Mouse (Mus musculus): ENCODE results near the gene Nppa.

The Nppa gene

GRCm38 (mm10) chr4:148000202-148000772 lies at the start of gene Nppa:
Gene Nppa (plus strand): TSS chr4:148000722.
- no peaks in the 10 kb centered on the region for H3K36me3 ChIP-seq (ENCODE audit: control insufficient read depth, insufficient read depth, low read length, poor library complexity, severe bottlenecking)
- H3K27me3 ChIP-seq (ENCODE audit: control insufficient read depth, insufficient read depth, low read length, poor library complexity, severe bottlenecking), result no peaks in the 10 kb centered on the region
- no peak for DNase-seq (ENCODE audit: low read depth, low spot score)

DNA sequence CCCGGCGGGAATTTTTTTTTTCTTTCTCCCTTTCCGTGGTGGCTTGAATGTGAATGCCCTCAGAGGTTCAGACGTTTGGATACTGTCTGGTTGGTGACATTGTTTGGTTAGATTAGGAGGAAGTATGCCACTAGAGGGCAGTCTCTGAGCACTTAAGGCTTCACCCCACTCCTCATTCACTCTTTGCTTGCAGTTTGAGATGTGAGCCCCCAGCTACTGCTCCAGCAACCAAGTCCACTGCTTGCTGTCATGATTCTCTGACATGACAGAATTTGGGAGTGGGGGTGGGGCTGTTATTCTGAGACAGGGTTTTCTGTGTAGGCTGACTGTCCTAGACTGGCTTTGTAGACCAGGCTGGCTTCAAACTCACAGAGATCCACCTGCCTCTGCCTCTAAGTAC lies 46.9 kb upstream of the Nppa start:
- Histone ChIP-seq H3K36me3 (ENCODE audit: control insufficient read depth, insufficient read depth, low read length, poor library complexity, severe bottlenecking) (no peaks in the 10 kb centered on the region), H3K27me3 (ENCODE audit: control insufficient read depth, insufficient read depth, low read length, poor library complexity, severe bottlenecking) (no peaks in the 10 kb centered on the region)
- DNase-seq (ENCODE audit: low read depth, low spot score), result peak; percentile 64

DNA sequence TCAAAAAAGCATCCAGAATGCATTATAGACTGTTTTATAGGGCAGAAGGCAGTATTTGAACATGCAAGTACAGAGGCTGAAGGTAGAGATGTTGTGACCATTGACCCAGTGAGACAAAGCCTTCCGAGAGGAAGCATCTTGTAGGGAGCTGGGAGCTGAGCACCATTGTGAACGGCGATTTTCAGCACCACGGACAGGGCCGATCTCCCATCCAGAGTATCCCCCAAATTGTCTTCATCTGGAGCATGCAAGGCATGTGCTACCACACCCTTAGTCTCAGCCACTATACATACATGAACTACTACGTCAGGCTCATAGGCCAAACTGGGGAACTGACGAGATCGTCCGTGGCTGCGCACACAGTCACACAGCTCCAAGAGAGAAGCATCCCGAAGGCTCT lies 43.4 kb upstream of the Nppa start:
- Histone ChIP-seq H3K36me3 (ENCODE audit: control insufficient read depth, insufficient read depth, low read length, poor library complexity, severe bottlenecking) (no peaks in the 10 kb centered on the region), H3K27me3 (ENCODE audit: control insufficient read depth, insufficient read depth, low read length, poor library complexity, severe bottlenecking) (no peaks in the 10 kb centered on the region)
- no peak for DNase-seq (ENCODE audit: low read depth, low spot score)

- peak; percentile 73 for DNase-seq (ENCODE audit: low read depth, low spot score)
- Histone ChIP-seq H3K27me3 (ENCODE audit: control insufficient read depth, insufficient read depth, low read length, poor library complexity, severe bottlenecking) (no peaks in the 10 kb centered on the region), H3K36me3 (ENCODE audit: control insufficient read depth, insufficient read depth, low read length, poor library complexity, severe bottlenecking) (no peaks in the 10 kb centered on the region)
These were observed 40.4 kb upstream of the Nppa start for GRCm38 (mm10) chr4:147959881-147960831.

DNA sequence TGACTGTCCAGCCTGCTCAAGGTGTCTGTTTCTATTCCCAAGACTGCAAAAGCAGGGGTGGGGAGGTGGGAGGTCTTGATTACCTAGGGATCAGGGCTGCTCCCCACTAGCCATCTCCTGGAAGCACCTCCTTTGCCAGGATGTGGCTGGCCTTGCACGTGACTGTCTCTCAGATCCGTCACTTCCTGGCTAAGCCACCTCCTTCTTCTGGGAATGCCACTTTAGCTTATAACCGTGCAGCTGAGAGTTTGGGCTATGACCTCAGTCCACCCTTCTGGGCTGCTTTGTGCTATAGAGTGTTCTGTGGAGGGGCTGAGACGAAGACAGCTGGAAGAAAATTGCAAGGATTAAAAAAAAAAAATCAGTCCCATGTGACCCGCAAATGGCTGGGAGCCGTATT lies 37.7 kb upstream of the Nppa start:
- no peak for DNase-seq (ENCODE audit: low read depth, low spot score)
- Histone ChIP-seq H3K36me3 (ENCODE audit: control insufficient read depth, insufficient read depth, low read length, poor library complexity, severe bottlenecking) (no peaks in the 10 kb centered on the region), H3K27me3 (ENCODE audit: control insufficient read depth, insufficient read depth, low read length, poor library complexity, severe bottlenecking) (no peaks in the 10 kb centered on the region)

DNA sequence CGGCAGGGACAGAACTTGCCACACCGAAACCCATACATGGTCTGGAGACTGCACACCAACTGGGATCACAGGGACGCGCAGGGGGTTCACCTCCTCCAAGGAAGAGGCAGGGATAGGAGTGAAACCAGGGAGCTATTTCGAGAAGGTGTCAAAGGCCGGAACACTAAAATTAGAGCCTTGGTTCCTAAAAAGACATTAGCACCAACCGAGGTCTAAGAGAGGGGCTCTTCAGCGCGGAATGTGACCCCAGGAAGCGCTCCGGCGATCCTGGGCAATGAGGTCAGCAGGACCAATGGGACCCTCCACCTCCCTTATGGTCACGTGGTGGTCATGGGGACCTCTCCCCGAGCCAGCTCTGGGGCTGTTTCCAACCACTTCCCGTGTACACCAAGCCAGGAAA lies 36.9 kb upstream of the Nppa start:
- Histone ChIP-seq H3K27me3 (ENCODE audit: control insufficient read depth, insufficient read depth, low read length, poor library complexity, severe bottlenecking) (no peaks in the 10 kb centered on the region), H3K36me3 (ENCODE audit: control insufficient read depth, insufficient read depth, low read length, poor library complexity, severe bottlenecking) (no peaks in the 10 kb centered on the region)
- no peak for DNase-seq (ENCODE audit: low read depth, low spot score)

- Histone ChIP-seq H3K27me3 (ENCODE audit: control insufficient read depth, insufficient read depth, low read length, poor library complexity, severe bottlenecking) (no peaks in the 10 kb centered on the region), H3K36me3 (ENCODE audit: control insufficient read depth, insufficient read depth, low read length, poor library complexity, severe bottlenecking) (no peaks in the 10 kb centered on the region)
- no peak for DNase-seq (ENCODE audit: low read depth, low spot score)
These were observed 34.8 kb upstream of the Nppa start for GRCm38 (mm10) chr4:147965712-147966111.

DNA sequence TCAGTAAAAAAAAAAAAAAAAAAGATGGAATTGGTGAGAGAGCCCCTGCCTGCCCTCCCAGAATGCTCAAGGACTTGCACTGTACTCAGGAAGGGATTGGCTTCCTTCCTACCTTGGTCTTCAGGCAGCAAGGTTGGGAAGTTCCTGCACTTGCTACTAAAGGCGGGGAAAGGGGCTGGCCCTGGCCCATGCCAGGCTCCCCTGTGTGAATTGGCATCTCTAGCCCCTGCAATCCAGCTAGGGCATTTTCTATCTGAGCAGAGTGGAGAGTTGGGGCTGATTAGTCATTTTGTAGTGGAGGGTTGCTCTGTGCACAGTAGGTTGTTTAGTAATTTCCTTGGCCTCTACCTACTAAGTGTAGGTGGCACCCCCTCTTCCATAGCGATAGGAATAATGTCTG lies 31.7 kb upstream of the Nppa start:
- no peak for DNase-seq (ENCODE audit: low read depth, low spot score)
- Histone ChIP-seq H3K36me3 (ENCODE audit: control insufficient read depth, insufficient read depth, low read length, poor library complexity, severe bottlenecking) (no peaks in the 10 kb centered on the region), H3K27me3 (ENCODE audit: control insufficient read depth, insufficient read depth, low read length, poor library complexity, severe bottlenecking) (no peaks in the 10 kb centered on the region)

- Histone ChIP-seq H3K27me3 (ENCODE audit: control insufficient read depth, insufficient read depth, low read length, poor library complexity, severe bottlenecking) (no peaks in the 10 kb centered on the region), H3K36me3 (ENCODE audit: control insufficient read depth, insufficient read depth, low read length, poor library complexity, severe bottlenecking) (no peaks in the 10 kb centered on the region)
- no peak for DNase-seq (ENCODE audit: low read depth, low spot score)
These were observed 31.2 kb upstream of the Nppa start for GRCm38 (mm10) chr4:147969337-147969736.

- Histone ChIP-seq H3K36me3 (ENCODE audit: control insufficient read depth, insufficient read depth, low read length, poor library complexity, severe bottlenecking) (no peaks in the 10 kb centered on the region), H3K27me3 (ENCODE audit: control insufficient read depth, insufficient read depth, low read length, poor library complexity, severe bottlenecking) (no peaks in the 10 kb centered on the region)
- no peak for DNase-seq (ENCODE audit: low read depth, low spot score)
These were observed 24.3 kb upstream of the Nppa start for GRCm38 (mm10) chr4:147976237-147976636.

- H3K36me3 ChIP-seq (ENCODE audit: control insufficient read depth, insufficient read depth, low read length, poor library complexity, severe bottlenecking), result no peaks in the 10 kb centered on the region
- no peaks in the 10 kb centered on the region for H3K27me3 ChIP-seq (ENCODE audit: control insufficient read depth, insufficient read depth, low read length, poor library complexity, severe bottlenecking)
- no peak for DNase-seq (ENCODE audit: low read depth, low spot score)
These were observed 22.8 kb upstream of the Nppa start for GRCm38 (mm10) chr4:147977726-147978125.

- no peaks in the 10 kb centered on the region for H3K27me3 ChIP-seq (ENCODE audit: control insufficient read depth, insufficient read depth, low read length, poor library complexity, severe bottlenecking)
- no peak for DNase-seq (ENCODE audit: low read depth, low spot score)
- H3K36me3 ChIP-seq (ENCODE audit: control insufficient read depth, insufficient read depth, low read length, poor library complexity, severe bottlenecking), result no peaks in the 10 kb centered on the region
These were observed 22.1 kb upstream of the Nppa start for GRCm38 (mm10) chr4:147978391-147978790.

GRCm38 (mm10) chr4:147979441-147979860 lies 21.1 kb upstream of the Nppa start:
- Histone ChIP-seq H3K27me3 (ENCODE audit: control insufficient read depth, insufficient read depth, low read length, poor library complexity, severe bottlenecking) (no peaks in the 10 kb centered on the region), H3K36me3 (ENCODE audit: control insufficient read depth, insufficient read depth, low read length, poor library complexity, severe bottlenecking) (no peaks in the 10 kb centered on the region)
- no peak for DNase-seq (ENCODE audit: low read depth, low spot score)

- Histone ChIP-seq H3K27me3 (ENCODE audit: control insufficient read depth, insufficient read depth, low read length, poor library complexity, severe bottlenecking) (no peaks in the 10 kb centered on the region), H3K36me3 (ENCODE audit: control insufficient read depth, insufficient read depth, low read length, poor library complexity, severe bottlenecking) (no peaks in the 10 kb centered on the region)
- DNase-seq (ENCODE audit: low read depth, low spot score), result peak; percentile 9
These were observed 15.1 kb upstream of the Nppa start, which contains the start of gene Nppb for GRCm38 (mm10) chr4:147985205-147986132. Gene Nppb (plus strand): TSS chr4:147985788.

Measured in splenic B cell, adult 2 months (primary cell).